Mouse (Mus musculus): ENCODE data around the gene Castor2. TPM values are rescaled to one million over a fixed set of nuclear protein-coding genes. Genes with fewer than 3 reads are reported as not detected.

Gene Castor2
- total and polyA plus RNA-seq, 2 experiments from 2014 or later = 21.1 to 27.4 TPM

- WGBS = 76% methylated on average over 6 of the region's 6 CpGs
- TF ChIP-seq CTCF (IDR thresholded peaks at IDR 0.05; ENCODE audit: low read depth) = no peak
- ATAC-seq (no peak), DNase-seq (ENCODE audit: low spot score) (no peak)
- Histone ChIP-seq H3K4me3 (ENCODE audit: low read length) (no peak overlapping the region), H3K9me3 (ENCODE audit: low read length) (no peaks in the 10 kb centered on the region), H3K27ac (no peak overlapping the region), H3K9ac (replicated peaks; ENCODE audit: low read length) (no peak overlapping the region), H3K4me1 (ENCODE audit: insufficient read depth, low read length) (peaks cover 3% of the 10 kb centered on the region; the same call in 1 of the 2 replicates), H3K36me3 (ENCODE audit: insufficient read depth, low read length) (peaks cover 11% of the 10 kb centered on the region; the same call in 1 of the 2 replicates), H3K27me3 (ENCODE audit: insufficient read depth, low read length) (no peaks in the 10 kb centered on the region), H3K4me2 (ENCODE audit: low read depth, low read length) (no peak overlapping the region)
Measured at GRCm38 (mm10) chr5:134123846-134124245, 24.3 kb downstream of the Castor2 start.

GRCm38 (mm10) chr5:134126232-134126631 lies 26.7 kb downstream of the Castor2 start:
- H3K36me3 ChIP-seq (ENCODE audit: insufficient read depth, low read length) = peaks cover 11% of the 10 kb centered on the region; the same call in 1 of the 2 replicates
- no peak overlapping the region for H3K9ac ChIP-seq (replicated peaks; ENCODE audit: low read length)
- ATAC-seq (no peak), DNase-seq (ENCODE audit: low spot score) (no peak)
- no peaks in the 10 kb centered on the region for H3K9me3 ChIP-seq (ENCODE audit: low read length)
- H3K27me3 ChIP-seq (ENCODE audit: insufficient read depth, low read length) = no peaks in the 10 kb centered on the region
- no peak overlapping the region for H3K4me3 ChIP-seq (ENCODE audit: low read length)
- WGBS = 90% methylated on average over 2 of the region's 2 CpGs
- TF ChIP-seq CTCF (IDR thresholded peaks at IDR 0.05; ENCODE audit: low read depth) = no peak
- H3K4me2 ChIP-seq (ENCODE audit: low read depth, low read length) = no peak overlapping the region
- H3K4me1 ChIP-seq (ENCODE audit: insufficient read depth, low read length) = no peaks in the 10 kb centered on the region
- no peak overlapping the region for H3K27ac ChIP-seq

GRCm38 (mm10) chr5:134131586-134131985 lies 32.1 kb downstream of the Castor2 start:
- Histone ChIP-seq H3K27ac (peak overlapping the region; percentile 41; the same call in 1 of the 2 replicates), H3K9me3 (ENCODE audit: low read length) (no peaks in the 10 kb centered on the region), H3K27me3 (ENCODE audit: insufficient read depth, low read length) (no peaks in the 10 kb centered on the region), H3K9ac (replicated peaks; ENCODE audit: low read length) (no peak overlapping the region), H3K4me1 (ENCODE audit: insufficient read depth, low read length) (no peaks in the 10 kb centered on the region), H3K4me3 (ENCODE audit: low read length) (no peak overlapping the region), H3K36me3 (ENCODE audit: insufficient read depth, low read length) (peaks cover 34% of the 10 kb centered on the region; the same call in 1 of the 2 replicates), H3K4me2 (ENCODE audit: low read depth, low read length) (no peak overlapping the region)
- WGBS = 17% methylated on average over 4 of the region's 4 CpGs
- ATAC-seq = peak; percentile 59
- DNase-seq (ENCODE audit: low spot score) = peak; percentile 80
- TF ChIP-seq CTCF (IDR thresholded peaks at IDR 0.05; ENCODE audit: low read depth) = no peak

- Histone ChIP-seq H3K9ac (replicated peaks; ENCODE audit: low read length) (no peak overlapping the region), H3K27ac (no peak overlapping the region), H3K4me1 (ENCODE audit: insufficient read depth, low read length) (no peaks in the 10 kb centered on the region), H3K27me3 (ENCODE audit: insufficient read depth, low read length) (no peaks in the 10 kb centered on the region), H3K9me3 (ENCODE audit: low read length) (no peaks in the 10 kb centered on the region), H3K4me2 (ENCODE audit: low read depth, low read length) (no peak overlapping the region), H3K4me3 (ENCODE audit: low read length) (no peak overlapping the region), H3K36me3 (ENCODE audit: insufficient read depth, low read length) (peaks cover 45% of the 10 kb centered on the region)
- ATAC-seq (no peak), DNase-seq (ENCODE audit: low spot score) (no peak)
- WGBS = 95% methylated on average over 12 of the region's 12 CpGs
- TF ChIP-seq CTCF (IDR thresholded peaks at IDR 0.05; ENCODE audit: low read depth) = no peak
Measured at GRCm38 (mm10) chr5:134136022-134136421, 36.5 kb downstream of the Castor2 start.

- Histone ChIP-seq H3K4me3 (ENCODE audit: low read length) (no peak overlapping the region), H3K4me2 (ENCODE audit: low read depth, low read length) (no peak overlapping the region), H3K9me3 (ENCODE audit: low read length) (no peaks in the 10 kb centered on the region), H3K9ac (replicated peaks; ENCODE audit: low read length) (no peak overlapping the region), H3K27ac (no peak overlapping the region), H3K4me1 (ENCODE audit: insufficient read depth, low read length) (no peaks in the 10 kb centered on the region), H3K27me3 (ENCODE audit: insufficient read depth, low read length) (no peaks in the 10 kb centered on the region), H3K36me3 (ENCODE audit: insufficient read depth, low read length) (peaks cover 51% of the 10 kb centered on the region)
- 0 out of 2 replicates have a peak, but pooled peaks have one; percentile 25 for ATAC-seq
- WGBS = 79% methylated on average over 5 of the region's 5 CpGs
- no peak for TF ChIP-seq CTCF (IDR thresholded peaks at IDR 0.05; ENCODE audit: low read depth)
- DNase-seq (ENCODE audit: low spot score) = no peak
Measured at GRCm38 (mm10) chr5:134137933-134138332, 38.4 kb downstream of the Castor2 start.

- no peak for ATAC-seq
- Histone ChIP-seq H3K9ac (replicated peaks; ENCODE audit: low read length) (no peak overlapping the region), H3K27me3 (ENCODE audit: insufficient read depth, low read length) (no peaks in the 10 kb centered on the region), H3K4me2 (ENCODE audit: low read depth, low read length) (no peak overlapping the region), H3K27ac (no peak overlapping the region), H3K36me3 (ENCODE audit: insufficient read depth, low read length) (peaks cover 57% of the 10 kb centered on the region), H3K9me3 (ENCODE audit: low read length) (no peaks in the 10 kb centered on the region), H3K4me1 (ENCODE audit: insufficient read depth, low read length) (no peaks in the 10 kb centered on the region), H3K4me3 (ENCODE audit: low read length) (no peak overlapping the region)
- no peak for DNase-seq (ENCODE audit: low spot score)
- WGBS = 89% methylated on average over 6 of the region's 6 CpGs
- 0 out of 2 replicates have a peak, but pooled peaks have one; percentile 5 for TF ChIP-seq CTCF (IDR thresholded peaks at IDR 0.05; ENCODE audit: low read depth)
Measured at GRCm38 (mm10) chr5:134139429-134139828, 39.9 kb downstream of the Castor2 start.

- Histone ChIP-seq H3K9ac (replicated peaks; ENCODE audit: low read length) (no peak overlapping the region), H3K4me3 (ENCODE audit: low read length) (no peak overlapping the region), H3K4me1 (ENCODE audit: insufficient read depth, low read length) (no peaks in the 10 kb centered on the region), H3K4me2 (ENCODE audit: low read depth, low read length) (no peak overlapping the region), H3K9me3 (ENCODE audit: low read length) (no peaks in the 10 kb centered on the region), H3K36me3 (ENCODE audit: insufficient read depth, low read length) (peaks cover 45% of the 10 kb centered on the region), H3K27ac (no peak overlapping the region), H3K27me3 (ENCODE audit: insufficient read depth, low read length) (no peaks in the 10 kb centered on the region)
- ATAC-seq = no peak
- TF ChIP-seq CTCF (IDR thresholded peaks at IDR 0.05; ENCODE audit: low read depth) = no peak
- DNase-seq (ENCODE audit: low spot score) = no peak
- WGBS = 80% methylated on average over 7 of the region's 7 CpGs
Measured at GRCm38 (mm10) chr5:134141236-134141635, 41.7 kb downstream of the Castor2 start.

All from hindbrain, postnatal 0 days (tissue).